Mouse (Mus musculus): ENCODE measurements around the gene Tcea2.
A peak's percentile ranks its signal among the peaks of the same experiment; 100 is the strongest.

Tcea2 gene

GRCm38 (mm10) chr2:181675454-181675853, 4.7 kb upstream of the Tcea2 start:
- DNase-seq: no peak

- no peak for DNase-seq
Measured at GRCm38 (mm10) chr2:181676424-181676823, 3.7 kb upstream of the Tcea2 start.

- no peak for DNase-seq
Measured at GRCm38 (mm10) chr2:181677096-181677754, 2.9 kb upstream of the Tcea2 start.

- DNase-seq: no peak
Measured at GRCm38 (mm10) chr2:181677755-181678098, 2.4 kb upstream of the Tcea2 start.

- peak; percentile 88 for DNase-seq
Measured at GRCm38 (mm10) chr2:181678780-181679179, 1.3 kb upstream of the Tcea2 start.

- peak; percentile 48 for DNase-seq
Measured at GRCm38 (mm10) chr2:181680716-181681117, 607 bp downstream of the Tcea2 start.

- no peak for DNase-seq
Measured at GRCm38 (mm10) chr2:181681978-181682377, 1.9 kb downstream of the Tcea2 start.

- no peak for DNase-seq
Measured at GRCm38 (mm10) chr2:181683381-181683780, 3.3 kb downstream of the Tcea2 start.

- no peak for DNase-seq
Measured at GRCm38 (mm10) chr2:181684713-181685112, 4.6 kb downstream of the Tcea2 start.

GRCm38 (mm10) chr2:181685686-181686085, 5.6 kb downstream of the Tcea2 start:
- DNase-seq: no peak

- DNase-seq: no peak
Measured at GRCm38 (mm10) chr2:181687586-181687985, 7.5 kb downstream of the Tcea2 start.

- no peak for DNase-seq
Measured at GRCm38 (mm10) chr2:181689466-181690160, 9.5 kb downstream of the Tcea2 start.

GRCm38 (mm10) chr2:181691083-181691482, 11.0 kb downstream of the Tcea2 start:
- no peak for DNase-seq

GRCm38 (mm10) chr2:181691571-181691970, 11.5 kb downstream of the Tcea2 start:
- DNase-seq: no peak

- no peak for DNase-seq
Measured at GRCm38 (mm10) chr2:181692304-181692703, 12.2 kb downstream of the Tcea2 start.

- DNase-seq: peak; percentile 86
Measured at GRCm38 (mm10) chr2:181693339-181694280, 13.5 kb downstream of the Tcea2 start, which contains the start of gene Rgs19. TSS of gene Rgs19 (minus strand) at chr2:181693977.

GRCm38 (mm10) chr2:181694581-181694980, 14.5 kb downstream of the Tcea2 start:
- no peak for DNase-seq

GRCm38 (mm10) chr2:181695776-181696175, 15.7 kb downstream of the Tcea2 start:
- DNase-seq: no peak

- DNase-seq: no peak
Measured at GRCm38 (mm10) chr2:181696801-181697420, 16.8 kb downstream of the Tcea2 start.

- no peak for DNase-seq
Measured at GRCm38 (mm10) chr2:181698241-181698640, 18.1 kb downstream of the Tcea2 start, which contains the start of gene Lkaaear1. TSS of gene Lkaaear1 (minus strand) at chr2:181698442.

- DNase-seq: no peak
Measured at GRCm38 (mm10) chr2:181706668-181707067, 26.6 kb downstream of the Tcea2 start.

- DNase-seq: peak; percentile 75
Measured at GRCm38 (mm10) chr2:181713749-181714148, 33.6 kb downstream of the Tcea2 start.

GRCm38 (mm10) chr2:181714903-181715326, 34.8 kb downstream of the Tcea2 start, which contains the start of gene Oprl1:
TSS of gene Oprl1 (plus strand) at chr2:181715016.
- DNase-seq: peak; percentile 78

All from right cerebral cortex, adult 18-20 months (tissue).